ENCODE assay signal across 16 mouse cellular contexts in the genomic region with DNA sequence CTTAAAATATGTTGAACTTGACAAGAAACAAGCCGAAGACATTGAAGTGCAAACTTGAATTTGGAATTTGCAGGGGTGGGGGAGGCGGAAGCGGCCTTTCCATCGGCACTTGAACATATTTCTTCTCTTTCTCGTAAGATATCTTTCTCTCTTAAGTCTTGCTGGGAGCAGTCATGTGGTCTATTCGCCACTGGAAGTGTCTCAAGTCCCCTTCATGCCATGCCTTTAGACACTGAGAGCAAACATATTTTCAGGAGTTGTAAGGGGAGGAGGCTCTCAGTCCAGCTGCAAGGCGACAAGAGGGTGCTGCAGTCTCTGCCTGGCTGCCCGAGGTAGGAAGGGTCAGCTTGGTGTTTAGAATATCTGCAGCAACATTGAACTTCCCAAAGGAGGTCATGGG.
"Had no signal": no experiment of that assay in that cellular context is flagged by ENCODE, and none has a peak within 500 bp of the region (broad histone marks: within the 10 kb centered on the region; RNA-seq: fewer than 3 reads in every experiment).

No protein-coding gene starts in this region.

- H3K9ac ChIP-seq: liver, embryonic 13.5 days; liver, postnatal 0 days; neural tube, embryonic 15.5 days had no signal

- H3K27ac ChIP-seq: hindbrain, postnatal 0 days; layer of hippocampus, adult 2 months; limb, embryonic 10.5 days; liver, embryonic 13.5 days; midbrain, embryonic 10.5 days; neural tube, embryonic 15.5 days had no signal

- H3K36me3 ChIP-seq: limb, embryonic 10.5 days; liver, embryonic 13.5 days; midbrain, embryonic 10.5 days; neural tube, embryonic 15.5 days had no signal

- H3K4me1 ChIP-seq: liver, embryonic 13.5 days had no signal

- ATAC-seq: hindbrain, postnatal 0 days; liver, postnatal 0 days had no signal

- H3K4me2 ChIP-seq: liver, embryonic 13.5 days; neural tube, embryonic 15.5 days had no signal

- DNase-seq: kidney, adult 11 months; kidney, postnatal 10 days; kidney, postnatal 4 days; liver, embryonic 13.5 days; liver, postnatal 0 days; midbrain, embryonic 14.5 days; retina, postnatal 1 day; right cerebral cortex, postnatal 14 days; thymus, adult 18-20 months; thymus, postnatal 25 days had no signal

- H3K4me3 ChIP-seq: layer of hippocampus, adult 2 months; limb, embryonic 10.5 days; liver, embryonic 13.5 days; midbrain, embryonic 10.5 days; myocyte; neural tube, embryonic 15.5 days had no signal

- H3K9me3 ChIP-seq: limb, embryonic 10.5 days; liver, embryonic 13.5 days; midbrain, embryonic 10.5 days; neural tube, embryonic 15.5 days had no signal

- H3K27me3 ChIP-seq: liver, embryonic 13.5 days; neural tube, embryonic 15.5 days had no signal
